Mouse (Mus musculus): ENCODE results near the gene Arcn1.

DNA sequence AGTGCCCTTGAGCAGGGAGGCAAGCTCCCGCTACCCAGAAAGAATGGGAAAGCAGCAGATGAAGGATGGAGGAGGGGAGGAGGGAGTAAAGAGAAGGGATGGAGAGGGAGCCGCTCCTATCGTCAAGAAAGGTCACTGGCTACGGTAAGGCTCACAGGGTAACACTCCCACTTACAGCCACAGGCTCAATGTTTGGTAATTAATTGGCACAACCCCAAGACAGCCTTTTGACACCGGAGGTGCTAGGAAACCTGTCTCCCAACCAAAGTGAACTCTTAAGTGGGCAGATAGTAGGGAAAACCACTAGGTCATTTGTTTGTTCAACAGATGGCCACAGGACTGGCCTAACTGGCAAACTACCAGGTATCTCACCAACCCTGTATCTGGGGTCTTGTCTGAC, 39.5 kb upstream of the Arcn1 start:
- TF ChIP-seq CTCF (IDR thresholded peaks at IDR 0.05; ENCODE audit: low read depth) (no peak), EP300 (optimal IDR thresholded peaks at IDR 0.05) (no peak)
